Mouse (Mus musculus) liver, adult 2 months (tissue): ENCODE measurements at regions not wholly inside any gene's neighbourhood (a gene's known extent, or its start where the extent isn't known, plus 50 kb on each side); places are given as distances from the start of the nearest gene placed in this dataset.

Experiments used
- DNase-seq: peaks from one replicate; pipeline ENCODE4 v3.0.0-alpha.2; 2011; ENCODE audit warnings: low read depth, low spot score; ENCODE audit errors: extremely low read depth
- H3K27ac ChIP-seq: fragments of 200-500 bp; replicated peaks from 2 replicates; pipeline ENCODE4 v1.5.1; 2012; ENCODE audit warnings: low read depth, mild to moderate bottlenecking, control low read depth, inconsistent platforms, low read length; ENCODE audit not compliant: insufficient read depth
- H3K27me3 ChIP-seq: fragments of 200-500 bp; 2 replicates; pipeline ENCODE4 v1.6.1; 2012; ENCODE audit warnings: mild to moderate bottlenecking, moderate library complexity, low read length, inconsistent platforms; ENCODE audit not compliant: control insufficient read depth, insufficient read depth
- H3K36me3 ChIP-seq: fragments of 200-500 bp; 2 replicates; pipeline ENCODE4 v1.6.1; 2012; ENCODE audit warnings: low read length, inconsistent platforms; ENCODE audit not compliant: control insufficient read depth, insufficient read depth
- H3K4me1 ChIP-seq: fragments of 200-500 bp; 2 replicates; pipeline ENCODE4 v1.6.1; 2011; ENCODE audit warnings: low read length; ENCODE audit not compliant: control insufficient read depth, insufficient read depth
- H3K4me3 ChIP-seq: fragments of 200-500 bp; 2 replicates; pipeline ENCODE4 v1.5.1; 2011; ENCODE audit warnings: low read depth, mild to moderate bottlenecking, control low read depth, low read length, moderate library complexity; ENCODE audit not compliant: insufficient read depth
- H3K79me2 ChIP-seq: fragments of 200-500 bp; 2 replicates; pipeline ENCODE4 v1.6.1; 2012; ENCODE audit warnings: inconsistent platforms, mild to moderate bottlenecking, low read length, moderate library complexity; ENCODE audit not compliant: control insufficient read depth, insufficient read depth
- H3K9ac ChIP-seq: fragments of 200-500 bp; 2 replicates; pipeline ENCODE4 v1.6.1; 2012; ENCODE audit warnings: low read depth, mild to moderate bottlenecking, control low read depth, inconsistent platforms, low read length
- CTCF ChIP-seq: fragments of 200-500 bp; IDR thresholded peaks from 2 replicates; pipeline ENCODE4 v1.5.1; 2011; ENCODE audit warnings: low read depth, low read length, control low read depth
- POLR2A ChIP-seq: fragments of 200-500 bp; IDR thresholded peaks from 2 replicates; pipeline ENCODE4 v1.6.1; 2011; ENCODE audit warnings: low read length, control low read depth; ENCODE audit not compliant: insufficient read depth; ENCODE audit errors: extremely low read depth
- WGBS: fragments of 180-500 bp; shearing (Covaris S2); methylation state at CpG from one replicate; pipeline ENCODE4 v1.1.7; 2018; 5-methylcytosine and 5-hydroxymethylcytosine counted together

- Histone ChIP-seq H3K4me1 (no peaks in the 10 kb centered on the region), H3K27ac (no peak overlapping the region), H3K36me3 (no peaks in the 10 kb centered on the region), H3K27me3 (no peaks in the 10 kb centered on the region), H3K4me3 (no peak overlapping the region), H3K79me2 (no peaks in the 10 kb centered on the region), H3K9ac (no peak overlapping the region)
- WGBS: 57% methylated on average over 13 of the region's 13 CpGs
- peak; percentile 33 for DNase-seq
- no peak for TF ChIP-seq CTCF
- no peak for TF ChIP-seq POLR2A
Observed at GRCm38 (mm10) chr4:3089567-3090377, 77.3 kb upstream of the Vmn1r2 start.

GRCm38 (mm10) chr4:3090378-3090735 lies 76.8 kb upstream of the Vmn1r2 start:
- H3K4me1 ChIP-seq: no peaks in the 10 kb centered on the region
- H3K4me3 ChIP-seq: no peak overlapping the region
- H3K36me3 ChIP-seq: no peaks in the 10 kb centered on the region
- peak; percentile 25 for DNase-seq
- no peak overlapping the region for H3K9ac ChIP-seq
- WGBS: 73% methylated on average over 11 of the region's 11 CpGs
- H3K27ac ChIP-seq: no peak overlapping the region
- H3K27me3 ChIP-seq: no peaks in the 10 kb centered on the region
- TF ChIP-seq CTCF (no peak), POLR2A (no peak)
- H3K79me2 ChIP-seq: no peaks in the 10 kb centered on the region

GRCm38 (mm10) chr4:3090742-3091141 lies 76.4 kb upstream of the Vmn1r2 start:
- H3K79me2 ChIP-seq: no peaks in the 10 kb centered on the region
- no peaks in the 10 kb centered on the region for H3K4me1 ChIP-seq
- WGBS: 70% methylated on average over 9 of the region's 9 CpGs
- TF ChIP-seq POLR2A (no peak), CTCF (no peak)
- H3K4me3 ChIP-seq: no peak overlapping the region
- H3K9ac ChIP-seq: no peak overlapping the region
- H3K27me3 ChIP-seq: no peaks in the 10 kb centered on the region
- H3K27ac ChIP-seq: no peak overlapping the region
- no peaks in the 10 kb centered on the region for H3K36me3 ChIP-seq
- peak; percentile 14 for DNase-seq
